Mouse (Mus musculus) left cerebral cortex, postnatal 10 days (tissue): ENCODE data around the gene Dach1. TPM values are rescaled to one million over a fixed set of nuclear protein-coding genes. Genes with fewer than 3 reads are reported as not detected.

Experiments used
- DNase-seq, 2 experiments: peaks; one replicate each; pipeline ENCODE4 v3.0.0; 2021 to 2022; ENCODE audit warnings: low spot score in 2 of 2, mixed read lengths in 1 of 2; ENCODE audit errors: extremely low spot score in 1 of 2
- intact Hi-C: fragments of 180-260 bp; cut with DNase I; formaldehyde crosslinking; loops from one replicate; pipeline ENCODE4 v1.15.1; 2025
- total RNA-seq, 2 experiments: library from RNA; stranded (reverse); gene quantifications; 2 replicates each; pipeline ENCODE4 v1.2.3; 2021

Gene Dach1
- total RNA-seq = 1 to 10 TPM; 5.7 to 8.3 TPM

DNA sequence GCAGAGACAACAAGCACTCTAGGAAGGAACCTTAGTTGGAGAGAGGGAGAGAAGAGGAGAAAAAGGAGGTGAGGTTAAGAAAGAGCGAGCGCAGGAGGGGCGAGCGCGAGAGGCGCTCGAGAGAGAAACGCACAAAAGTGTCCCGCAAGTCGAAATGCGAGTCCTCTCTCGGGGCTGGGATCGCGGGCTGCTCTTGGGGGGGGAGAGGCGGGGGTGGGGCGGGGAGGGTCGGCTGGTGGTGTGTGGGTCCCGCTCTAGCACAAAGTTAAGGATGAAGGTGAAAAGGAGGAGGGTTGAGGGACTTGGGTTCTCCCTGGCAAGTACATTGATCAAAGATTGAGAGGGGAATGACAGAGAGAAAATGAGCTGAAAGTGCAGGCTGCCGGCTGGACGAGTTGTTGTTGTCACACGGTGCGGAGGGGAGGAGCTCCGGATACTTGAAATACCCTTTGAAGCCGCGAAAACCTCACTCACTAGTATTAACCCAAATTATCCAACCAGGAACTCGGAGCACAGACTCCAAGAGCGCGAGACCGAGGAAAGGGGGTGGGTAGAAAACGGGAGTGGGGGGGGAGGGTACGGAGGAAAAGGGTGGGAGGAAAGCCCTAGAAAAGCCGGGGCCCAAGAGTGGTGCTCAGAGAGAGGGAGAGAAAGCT, at the start of gene Dach1:
Gene Dach1, minus strand, starts transcription at position 345 of the 656 bp plus-strand sequence.
- intact Hi-C loops = loop anchor here (10.0 kb wide), 1 partner anchor 835 kb away; no protein-coding TSS in a partner anchor

DNA sequence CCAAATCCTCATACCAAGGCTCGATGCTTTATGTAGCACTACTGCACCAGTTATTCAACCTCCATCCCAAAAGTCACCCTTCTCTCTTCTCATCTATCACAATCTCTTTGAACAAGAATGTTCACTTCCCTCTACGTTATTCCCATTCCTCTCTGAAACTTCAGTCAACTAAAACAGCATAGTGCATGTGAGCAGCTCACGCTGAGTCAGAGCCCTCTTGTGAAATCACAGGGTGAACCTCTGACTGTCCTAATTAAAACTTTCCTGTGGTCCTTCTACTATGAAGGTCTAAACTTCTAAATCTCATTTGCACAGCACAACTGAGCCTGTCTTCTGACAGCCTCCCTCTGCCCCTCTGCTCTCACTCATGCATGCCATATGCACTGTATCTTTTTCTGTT, 30.5 kb upstream of the Dach1 start:
- no peak for DNase-seq

More for the DNA sequence above, at the start of gene Dach1:
- peak in 1 of 2 experiments; percentile 71 for DNase-seq

DNA sequence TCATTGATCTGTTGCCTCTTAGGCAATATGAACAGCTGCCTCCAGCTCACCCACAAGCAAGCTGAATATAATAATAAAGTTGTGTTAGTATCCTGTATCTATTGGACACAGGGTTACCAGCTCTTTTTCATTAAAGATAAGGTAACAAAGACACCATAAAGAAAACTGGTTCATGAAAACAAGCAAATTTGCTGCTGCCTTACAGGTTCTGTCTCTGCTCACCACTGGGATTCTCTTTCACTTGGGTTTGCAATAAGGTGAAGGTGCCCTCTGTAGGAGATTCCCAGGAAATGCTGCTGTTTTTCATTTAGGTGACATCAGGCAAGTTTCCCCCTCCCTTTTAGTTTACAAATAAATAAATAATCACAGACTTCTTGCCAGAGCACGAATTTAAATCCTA, 12.0 kb upstream of the Dach1 start:
- intact Hi-C loops = no loop called here
- DNase-seq = no peak

More for the DNA sequence above, 30.5 kb upstream of the Dach1 start:
- intact Hi-C loops = no loop called here

GRCm38 (mm10) chr14:98173831-98174230, 4.3 kb upstream of the Dach1 start:
- DNase-seq = no peak
- intact Hi-C loops = loop anchor here (10.0 kb wide), 1 partner anchor 839 kb away; no protein-coding TSS in a partner anchor

DNA sequence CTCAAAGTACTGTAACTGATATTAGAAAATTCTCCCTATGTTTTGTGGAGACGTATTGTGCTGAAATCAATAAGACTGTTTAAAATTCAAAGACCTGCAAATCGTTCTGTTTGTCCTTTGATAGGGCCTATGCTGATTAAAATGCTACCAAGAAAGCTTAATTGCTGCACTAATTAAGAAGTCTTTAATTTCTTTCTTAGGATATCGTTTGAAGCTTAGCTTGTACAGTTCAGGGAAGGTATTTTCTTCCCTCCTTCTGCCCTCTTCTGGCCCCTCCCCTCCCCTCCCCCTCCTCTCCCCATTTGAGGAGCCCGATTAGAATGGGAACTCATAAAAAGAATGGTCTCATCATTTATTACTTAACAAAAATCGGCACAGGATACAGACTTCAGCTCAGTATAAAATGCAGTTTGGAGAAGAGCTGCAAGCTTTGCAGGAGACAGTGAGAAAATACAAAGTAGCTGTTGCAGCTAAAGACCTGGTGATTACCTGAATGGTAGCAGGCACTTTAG, 2.9 kb upstream of the Dach1 start:
- intact Hi-C loops = loop anchor here (10.0 kb wide), 1 partner anchor 838 kb away; no protein-coding TSS in a partner anchor
- DNase-seq = no peak

DNA sequence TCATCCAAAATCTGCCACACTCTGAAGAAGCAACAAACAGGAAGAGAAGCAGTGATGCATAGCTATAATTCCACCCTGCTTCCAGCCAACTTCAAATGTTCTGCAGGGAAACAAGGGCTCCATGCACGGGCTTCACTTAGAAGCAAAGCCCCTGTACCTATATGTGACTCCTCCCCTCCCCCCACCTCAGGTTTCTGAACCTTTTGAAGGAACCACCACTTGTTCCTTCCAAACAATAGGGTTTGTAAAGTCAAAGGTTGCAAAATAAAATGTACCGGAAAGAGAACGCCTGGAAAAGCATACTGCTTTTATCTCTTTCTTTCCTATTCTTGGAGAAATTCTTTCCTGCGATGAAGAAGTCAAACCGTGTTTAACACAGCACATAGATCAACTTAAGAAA, 2.3 kb upstream of the Dach1 start:
- intact Hi-C loops = loop anchor here (10.0 kb wide), 1 partner anchor 837 kb away; no protein-coding TSS in a partner anchor
- DNase-seq = peak in 1 of 2 experiments; percentile 15

DNA sequence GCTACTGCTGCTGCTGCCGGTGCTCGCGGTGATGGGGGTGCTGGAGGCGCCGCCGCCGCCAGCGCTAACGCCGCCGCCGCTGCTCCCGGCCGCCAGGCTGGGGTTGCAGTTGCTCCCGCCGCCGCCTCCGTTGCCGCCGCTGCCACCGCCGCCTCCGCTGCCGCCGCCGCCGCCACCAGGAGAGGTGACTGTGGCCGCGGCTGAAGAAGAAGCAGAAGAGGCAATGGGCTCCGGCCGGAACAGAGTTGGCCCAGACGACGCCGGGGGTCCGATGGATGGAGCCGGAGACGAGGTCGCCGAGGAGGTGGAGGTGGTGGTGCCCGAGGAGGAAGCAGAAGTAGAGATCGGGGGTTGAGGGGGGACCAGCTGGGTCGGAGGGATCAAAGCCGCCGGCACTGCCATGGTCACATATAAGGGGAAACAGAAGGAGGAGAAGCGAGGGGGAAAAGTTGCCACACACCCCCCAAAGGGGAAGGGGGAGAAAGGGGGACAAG, 610 bp downstream of the Dach1 start:
- intact Hi-C loops = no loop called here
- DNase-seq = peak in 1 of 2 experiments; percentile 57

GRCm38 (mm10) chr14:98168039-98168907, 1.3 kb downstream of the Dach1 start:
- peak in 1 of 2 experiments; percentile 56 for DNase-seq
- intact Hi-C loops = no loop called here

DNA sequence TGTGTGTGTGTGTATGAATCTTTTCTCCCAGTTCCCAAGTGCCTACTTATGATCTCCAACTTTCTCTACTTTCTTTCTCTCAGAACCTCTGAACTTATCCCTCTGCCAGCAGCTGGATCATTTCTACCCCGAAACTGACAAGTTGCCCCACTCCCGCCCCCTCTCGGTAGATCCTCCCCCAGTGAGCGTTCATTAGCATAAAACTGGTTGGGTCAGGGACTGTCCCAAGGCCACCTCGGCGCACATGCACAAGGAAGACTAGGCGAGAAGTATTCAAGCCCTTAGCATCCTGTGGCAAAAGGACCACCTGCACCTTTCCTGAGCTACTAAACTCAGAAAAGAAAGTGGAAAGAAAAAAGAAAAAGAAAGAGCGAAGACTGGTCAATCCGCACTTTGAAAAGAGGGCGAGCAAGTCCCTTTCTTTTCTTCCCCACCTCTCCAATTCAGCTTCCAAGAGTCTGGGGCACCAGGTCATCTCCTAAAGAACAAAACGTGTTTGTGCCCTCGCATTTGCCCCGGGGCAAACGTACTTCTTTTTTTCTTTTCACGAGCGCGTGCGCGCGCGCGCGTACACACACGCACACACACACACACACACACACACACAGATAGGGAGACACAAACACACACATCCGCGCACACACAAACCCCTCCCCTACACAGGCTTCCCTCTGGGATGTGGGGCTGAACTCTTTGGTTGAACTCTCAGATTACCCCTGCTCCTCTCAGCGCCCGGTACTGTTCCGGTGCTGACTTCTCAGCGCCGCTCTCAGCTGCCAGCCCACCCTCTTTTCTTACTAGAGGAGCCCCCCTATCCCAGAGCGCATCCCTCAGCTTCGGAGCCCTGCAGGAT, 2.2 kb downstream of the Dach1 start:
- intact Hi-C loops = no loop called here
- peak in 1 of 2 experiments; percentile 35 for DNase-seq

- peak in 1 of 2 experiments; percentile 15 for DNase-seq
- intact Hi-C loops = no loop called here
Measured at GRCm38 (mm10) chr14:98166318-98166976, 3.1 kb downstream of the Dach1 start.

DNA sequence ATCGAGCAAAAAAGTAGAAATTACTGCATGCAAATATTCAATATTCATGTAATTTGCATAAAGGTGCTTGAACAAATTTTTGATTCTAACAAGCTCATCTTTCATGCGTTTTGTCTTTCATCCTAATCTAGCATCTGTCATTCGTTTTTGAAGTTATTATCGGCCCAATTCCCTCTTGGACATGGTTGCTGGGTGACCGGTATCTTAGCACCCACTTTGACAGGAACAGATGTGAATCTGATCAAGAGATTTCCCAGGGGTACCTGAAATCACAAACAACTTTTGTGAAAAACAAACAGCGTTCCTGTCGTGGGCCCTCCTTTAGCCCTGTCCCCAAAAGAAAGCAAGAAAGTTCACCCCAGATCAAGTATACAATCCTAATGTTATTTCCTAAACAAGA, 12.8 kb downstream of the Dach1 start:
- intact Hi-C loops = no loop called here
- DNase-seq = no peak

DNA sequence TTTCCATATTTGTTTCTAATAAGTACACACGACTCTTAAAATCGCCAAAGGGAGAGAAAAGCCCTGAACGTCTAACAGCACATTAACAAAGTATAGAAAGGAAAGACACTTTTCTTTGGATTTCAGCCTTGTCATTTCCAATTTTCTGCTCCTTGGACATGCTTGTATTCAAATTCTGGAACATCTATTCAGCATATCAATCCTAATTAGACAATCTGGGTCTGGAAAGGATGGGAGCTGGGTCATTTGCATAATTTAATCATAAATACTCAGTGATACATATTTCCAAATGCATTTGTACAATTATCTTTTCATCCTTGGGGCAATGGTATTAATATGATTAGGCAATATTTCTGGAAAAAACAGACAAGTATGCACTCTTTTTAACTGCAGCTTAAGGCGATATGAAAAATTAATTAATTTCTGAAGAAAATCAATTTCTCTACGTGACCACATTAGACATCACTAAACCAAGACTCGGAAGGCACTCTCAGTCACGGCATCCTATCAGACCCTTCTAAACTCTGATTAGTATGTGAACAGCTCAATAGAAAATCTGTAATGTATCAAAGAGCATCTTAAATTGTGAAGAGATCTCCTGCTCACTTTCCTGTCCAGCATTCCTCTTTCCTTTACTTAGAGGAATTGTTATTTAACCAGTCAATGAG, 13.7 kb downstream of the Dach1 start:
- DNase-seq = no peak
- intact Hi-C loops = no loop called here

DNA sequence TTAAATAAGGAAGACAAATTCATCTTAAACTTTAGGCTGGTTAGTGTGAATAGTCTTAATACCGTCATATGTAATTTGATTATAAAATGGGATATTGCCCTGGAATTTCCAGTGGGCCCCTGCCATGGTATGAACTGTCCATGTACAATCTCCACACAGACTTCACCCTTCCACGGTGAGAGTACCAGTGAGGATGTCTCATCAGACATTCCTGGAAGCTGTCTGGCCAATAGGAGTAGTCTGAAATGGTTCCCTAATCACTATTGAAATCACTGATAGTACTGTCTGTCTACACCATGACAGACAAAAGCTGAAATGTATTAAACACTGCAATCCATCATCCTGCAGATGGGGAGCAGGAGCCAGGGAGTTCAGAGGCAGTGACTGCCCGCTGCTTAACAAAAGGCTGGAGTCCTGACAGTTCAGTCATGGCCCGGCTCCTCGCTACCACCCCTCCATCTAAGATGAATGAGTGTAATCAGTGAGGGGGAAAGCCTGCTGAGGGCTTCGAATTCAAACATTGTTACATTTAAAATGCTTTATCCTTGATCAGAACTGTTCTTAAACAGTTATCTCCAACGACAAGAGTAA, 14.6 kb downstream of the Dach1 start:
- no peak for DNase-seq
- intact Hi-C loops = no loop called here

- DNase-seq = no peak
- intact Hi-C loops = no loop called here
Measured at GRCm38 (mm10) chr14:98141758-98142157, 27.8 kb downstream of the Dach1 start.

- DNase-seq = no peak
- intact Hi-C loops = no loop called here
Measured at GRCm38 (mm10) chr14:98138873-98139665, 30.5 kb downstream of the Dach1 start.

DNA sequence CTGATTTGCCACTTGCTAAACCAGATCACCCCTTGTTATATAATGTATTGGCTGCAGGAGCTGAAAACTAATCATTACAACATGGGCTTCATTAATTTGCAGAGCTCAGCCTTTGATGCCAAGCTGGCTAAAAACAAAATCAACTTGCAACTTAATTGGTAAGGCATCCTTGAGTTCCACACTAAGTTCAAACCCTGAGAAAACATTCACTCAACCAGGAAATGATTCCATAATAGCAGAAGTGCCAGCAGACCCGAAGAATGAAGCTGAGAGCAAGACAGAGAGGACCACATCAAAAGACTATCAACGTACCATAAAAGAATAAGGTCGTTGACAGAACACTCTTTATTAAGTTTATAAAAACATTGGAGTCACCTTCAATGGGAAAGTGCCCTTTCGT, 35.0 kb downstream of the Dach1 start:
- no peak for DNase-seq
- intact Hi-C loops = no loop called here
